Mouse (Mus musculus): ENCODE measurements around the gene Pdgfb.

DNA sequence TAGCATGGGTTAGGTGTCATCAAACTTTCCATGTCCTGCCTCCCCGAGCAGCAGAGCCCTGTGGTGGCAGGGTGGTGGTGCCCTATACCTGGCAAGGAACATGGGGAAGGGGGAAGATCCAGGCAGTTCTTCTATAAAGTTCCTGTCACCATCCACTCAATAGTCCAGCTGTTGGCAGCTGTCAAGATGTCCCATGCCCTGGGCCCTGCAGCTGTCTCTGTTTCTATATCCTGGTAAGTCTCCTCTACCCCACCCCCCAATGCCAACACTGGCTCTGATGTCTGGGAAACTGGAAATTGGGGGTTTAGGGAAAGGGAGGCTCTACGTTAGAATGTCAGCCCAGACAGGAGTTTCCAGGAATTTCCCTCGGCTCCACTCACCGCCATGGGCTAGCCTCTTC, 20.2 kb downstream of the Pdgfb start:
- TF ChIP-seq CTCF (conservative IDR thresholded peaks at IDR 0.05 in 1 of 2, IDR thresholded peaks at IDR 0.05 in 1 of 2; ENCODE audit: low read depth in 2 of 2, low read length in 2 of 2) (no peak), SMC3 (IDR thresholded peaks at IDR 0.05; ENCODE audit: low read depth, low read length) (no peak), ETS1 (conservative IDR thresholded peaks at IDR 0.05; ENCODE audit: low read depth, low read length) (no peak), POLR2A (IDR thresholded peaks at IDR 0.05; ENCODE audit: low read depth, low read length) (no peak), IRF4 (IDR thresholded peaks at IDR 0.05; ENCODE audit: low read depth, low read length) (no peak), ZMIZ1 (IDR thresholded peaks at IDR 0.05; ENCODE audit: low read depth, low read length) (no peak), NELFE (IDR thresholded peaks at IDR 0.05; ENCODE audit: low read depth, low read length) (no peak), GABPA (IDR thresholded peaks at IDR 0.05; ENCODE audit: insufficient replicate concordance, low read depth, low read length) (no peak), ZKSCAN1 (IDR thresholded peaks at IDR 0.05; ENCODE audit: borderline replicate concordance, low read depth, low read length) (no peak), CHD2 (IDR thresholded peaks at IDR 0.05; ENCODE audit: low read length) (no peak)
